Mouse (Mus musculus): Measurements from ENCODE around the gene Grin2d. TPM values are rescaled to one million over a fixed set of nuclear protein-coding genes. Genes with fewer than 3 reads are reported as not detected.
"Not testable (repeated sequence)": the region's sequence is repeated elsewhere in the genome, so short reads cannot be mapped to it uniquely, and the experiment has no call there.

The Grin2d gene
- polyA plus RNA-seq, 1 experiment from 2014 or later, result 0.15 TPM

- Histone ChIP-seq H3K27ac (replicated peaks in 1 of 2; ENCODE audit: control insufficient read depth in 1 of 2, insufficient read depth in 1 of 2, low read depth in 2 of 2, low read length in 2 of 2) (no peak overlapping the region), H3K27me3 (ENCODE audit: control insufficient read depth, insufficient read depth, low read length) (no peaks in the 10 kb centered on the region), H3K9me3 (ENCODE audit: control insufficient read depth, low read length) (no peaks in the 10 kb centered on the region), H3K4me3 (ENCODE audit: control insufficient read depth in 1 of 2, insufficient read depth in 1 of 2, low read depth in 1 of 2, low read length in 2 of 2) (no peak overlapping the region), H3K36me3 (ENCODE audit: control insufficient read depth, insufficient read depth, low read length) (peaks cover 25% of the 10 kb centered on the region), H3K4me2 (ENCODE audit: low read length) (no peak overlapping the region), H3K9ac (ENCODE audit: low read length) (no peak overlapping the region), H3K4me1 (ENCODE audit: control insufficient read depth in 2 of 2, insufficient read depth in 2 of 2, low read length in 2 of 2) (peaks cover 14 to 19% of the 10 kb centered on the region in 2 experiments)
- ATAC-seq (ENCODE audit: insufficient number of reproducible peaks, insufficient read depth, low FRiP score, low read depth), result no peak
- WGBS, result 83% methylated on average over 6 of the region's 6 CpGs
These were observed 35.9 kb upstream of the Grin2d start for GRCm38 (mm10) chr7:45914067-45914466.

GRCm38 (mm10) chr7:45909145-45909544 lies 31.0 kb upstream of the Grin2d start:
- Histone ChIP-seq H3K27ac (replicated peaks in 1 of 2; ENCODE audit: control insufficient read depth in 1 of 2, insufficient read depth in 1 of 2, low read depth in 2 of 2, low read length in 2 of 2) (no peak overlapping the region), H3K4me2 (ENCODE audit: low read length) (no peak overlapping the region), H3K9me3 (ENCODE audit: control insufficient read depth, low read length) (no peaks in the 10 kb centered on the region), H3K9ac (ENCODE audit: low read length) (no peak overlapping the region), H3K27me3 (ENCODE audit: control insufficient read depth, insufficient read depth, low read length) (no peaks in the 10 kb centered on the region), H3K4me1 (ENCODE audit: control insufficient read depth in 2 of 2, insufficient read depth in 2 of 2, low read length in 2 of 2) (no peaks in the 10 kb centered on the region), H3K4me3 (ENCODE audit: control insufficient read depth in 1 of 2, insufficient read depth in 1 of 2, low read depth in 1 of 2, low read length in 2 of 2) (no peak overlapping the region), H3K36me3 (ENCODE audit: control insufficient read depth, insufficient read depth, low read length) (peaks cover 40% of the 10 kb centered on the region)
- WGBS, result 90% methylated on average over 16 of the region's 16 CpGs
- ATAC-seq (ENCODE audit: insufficient number of reproducible peaks, insufficient read depth, low FRiP score, low read depth), result no peak

GRCm38 (mm10) chr7:45908384-45908783 lies 30.2 kb upstream of the Grin2d start:
- Histone ChIP-seq H3K4me1 (ENCODE audit: control insufficient read depth in 2 of 2, insufficient read depth in 2 of 2, low read length in 2 of 2) (no peaks in the 10 kb centered on the region), H3K4me2 (ENCODE audit: low read length) (no peak overlapping the region), H3K36me3 (ENCODE audit: control insufficient read depth, insufficient read depth, low read length) (peaks cover 34% of the 10 kb centered on the region), H3K27ac (replicated peaks in 1 of 2; ENCODE audit: control insufficient read depth in 1 of 2, insufficient read depth in 1 of 2, low read depth in 2 of 2, low read length in 2 of 2) (no peak overlapping the region), H3K9ac (ENCODE audit: low read length) (no peak overlapping the region), H3K9me3 (ENCODE audit: control insufficient read depth, low read length) (no peaks in the 10 kb centered on the region), H3K27me3 (ENCODE audit: control insufficient read depth, insufficient read depth, low read length) (no peaks in the 10 kb centered on the region), H3K4me3 (ENCODE audit: control insufficient read depth in 1 of 2, insufficient read depth in 1 of 2, low read depth in 1 of 2, low read length in 2 of 2) (no peak overlapping the region)
- ATAC-seq (ENCODE audit: insufficient number of reproducible peaks, insufficient read depth, low FRiP score, low read depth), result no peak

GRCm38 (mm10) chr7:45906622-45907021 lies 28.4 kb upstream of the Grin2d start:
- no peaks in the 10 kb centered on the region for H3K4me1 ChIP-seq (ENCODE audit: control insufficient read depth in 2 of 2, insufficient read depth in 2 of 2, low read length in 2 of 2)
- no peaks in the 10 kb centered on the region for H3K27me3 ChIP-seq (ENCODE audit: control insufficient read depth, insufficient read depth, low read length)
- no peaks in the 10 kb centered on the region for H3K9me3 ChIP-seq (ENCODE audit: control insufficient read depth, low read length)
- H3K4me2 ChIP-seq (ENCODE audit: low read length), result no peak overlapping the region
- 89% methylated on average over 9 of the region's 9 CpGs for WGBS
- no peak overlapping the region for H3K9ac ChIP-seq (ENCODE audit: low read length)
- ATAC-seq (ENCODE audit: insufficient number of reproducible peaks, insufficient read depth, low FRiP score, low read depth), result no peak
- no peak overlapping the region for H3K4me3 ChIP-seq (ENCODE audit: control insufficient read depth in 1 of 2, insufficient read depth in 1 of 2, low read depth in 1 of 2, low read length in 2 of 2)
- H3K36me3 ChIP-seq (ENCODE audit: control insufficient read depth, insufficient read depth, low read length), result peaks cover 31% of the 10 kb centered on the region
- no peak overlapping the region for H3K27ac ChIP-seq (replicated peaks in 1 of 2; ENCODE audit: control insufficient read depth in 1 of 2, insufficient read depth in 1 of 2, low read depth in 2 of 2, low read length in 2 of 2)

- peaks cover 2 to 4% of the 10 kb centered on the region in 2 experiments; a peak in 3 of 4 replicates for H3K4me1 ChIP-seq (ENCODE audit: control insufficient read depth in 2 of 2, insufficient read depth in 2 of 2, low read length in 2 of 2)
- H3K4me3 ChIP-seq (ENCODE audit: control insufficient read depth in 1 of 2, insufficient read depth in 1 of 2, low read depth in 1 of 2, low read length in 2 of 2), result no peak overlapping the region
These were observed 24.4 kb upstream of the Grin2d start for GRCm38 (mm10) chr7:45902481-45903002.

GRCm38 (mm10) chr7:45901562-45901961 lies 23.4 kb upstream of the Grin2d start:
- H3K9me3 ChIP-seq (ENCODE audit: control insufficient read depth, low read length), result no peaks in the 10 kb centered on the region
- no peak overlapping the region for H3K9ac ChIP-seq (ENCODE audit: low read length)
- H3K36me3 ChIP-seq (ENCODE audit: control insufficient read depth, insufficient read depth, low read length), result no peaks in the 10 kb centered on the region
- H3K4me2 ChIP-seq (ENCODE audit: low read length), result no peak overlapping the region
- no peak overlapping the region for H3K4me3 ChIP-seq (ENCODE audit: control insufficient read depth in 1 of 2, insufficient read depth in 1 of 2, low read depth in 1 of 2, low read length in 2 of 2)
- no peak overlapping the region for H3K27ac ChIP-seq (replicated peaks in 1 of 2; ENCODE audit: control insufficient read depth in 1 of 2, insufficient read depth in 1 of 2, low read depth in 2 of 2, low read length in 2 of 2)
- no peaks in the 10 kb centered on the region for H3K27me3 ChIP-seq (ENCODE audit: control insufficient read depth, insufficient read depth, low read length)
- ATAC-seq (ENCODE audit: insufficient number of reproducible peaks, insufficient read depth, low FRiP score, low read depth), result no peak
- H3K4me1 ChIP-seq (ENCODE audit: control insufficient read depth in 2 of 2, insufficient read depth in 2 of 2, low read length in 2 of 2), result peaks cover 2 to 4% of the 10 kb centered on the region in 2 experiments; a peak in 3 of 4 replicates
- WGBS, result 54% methylated on average over 5 of the region's 5 CpGs

More at GRCm38 (mm10) chr7:45902481-45903002, 24.4 kb upstream of the Grin2d start:
- no peaks in the 10 kb centered on the region for H3K27me3 ChIP-seq (ENCODE audit: control insufficient read depth, insufficient read depth, low read length)
- no peaks in the 10 kb centered on the region for H3K9me3 ChIP-seq (ENCODE audit: control insufficient read depth, low read length)
- H3K36me3 ChIP-seq (ENCODE audit: control insufficient read depth, insufficient read depth, low read length), result 0 out of 2 replicates have a peak, but pooled peaks cover 8% of the 10 kb centered on the region
- H3K27ac ChIP-seq (replicated peaks in 1 of 2; ENCODE audit: control insufficient read depth in 1 of 2, insufficient read depth in 1 of 2, low read depth in 2 of 2, low read length in 2 of 2), result no peak overlapping the region
- H3K9ac ChIP-seq (ENCODE audit: low read length), result no peak overlapping the region
- 72% methylated on average over 12 of the region's 12 CpGs for WGBS
- H3K4me2 ChIP-seq (ENCODE audit: low read length), result no peak overlapping the region
- no peak for ATAC-seq (ENCODE audit: insufficient number of reproducible peaks, insufficient read depth, low FRiP score, low read depth)

- not testable (repeated sequence) for H3K4me3 ChIP-seq (ENCODE audit: control insufficient read depth in 1 of 2, insufficient read depth in 1 of 2, low read depth in 1 of 2, low read length in 2 of 2); H3K27ac ChIP-seq (replicated peaks in 1 of 2; ENCODE audit: control insufficient read depth in 1 of 2, insufficient read depth in 1 of 2, low read depth in 2 of 2, low read length in 2 of 2); ATAC-seq (ENCODE audit: insufficient number of reproducible peaks, insufficient read depth, low FRiP score, low read depth); H3K9me3 ChIP-seq (ENCODE audit: control insufficient read depth, low read length); H3K36me3 ChIP-seq (ENCODE audit: control insufficient read depth, insufficient read depth, low read length); H3K4me1 ChIP-seq (ENCODE audit: control insufficient read depth in 2 of 2, insufficient read depth in 2 of 2, low read length in 2 of 2); H3K27me3 ChIP-seq (ENCODE audit: control insufficient read depth, insufficient read depth, low read length); H3K9ac ChIP-seq (ENCODE audit: low read length)
- peak overlapping the region; percentile 96 for H3K4me2 ChIP-seq (ENCODE audit: low read length)
- WGBS, result 67% methylated on average over 4 of the region's 4 CpGs
These were observed 19.9 kb upstream of the Grin2d start for GRCm38 (mm10) chr7:45898125-45898524.

- Histone ChIP-seq H3K4me2 (ENCODE audit: low read length) (peak overlapping the region; percentile 96), H3K27ac (replicated peaks in 1 of 2; ENCODE audit: control insufficient read depth in 1 of 2, insufficient read depth in 1 of 2, low read depth in 2 of 2, low read length in 2 of 2) (peak overlapping the region; percentile 44 to 79), H3K36me3 (ENCODE audit: control insufficient read depth, insufficient read depth, low read length) (no peaks in the 10 kb centered on the region), H3K9me3 (ENCODE audit: control insufficient read depth, low read length) (no peaks in the 10 kb centered on the region), H3K27me3 (ENCODE audit: control insufficient read depth, insufficient read depth, low read length) (no peaks in the 10 kb centered on the region), H3K4me3 (ENCODE audit: control insufficient read depth in 1 of 2, insufficient read depth in 1 of 2, low read depth in 1 of 2, low read length in 2 of 2) (peak overlapping the region; percentile 50 to 59), H3K9ac (ENCODE audit: low read length) (peak overlapping the region; percentile 81), H3K4me1 (ENCODE audit: control insufficient read depth in 2 of 2, insufficient read depth in 2 of 2, low read length in 2 of 2) (peaks cover 3 to 4% of the 10 kb centered on the region in 2 experiments; a peak in 3 of 4 replicates)
- under 1% methylated on average over 19 of the region's 19 CpGs for WGBS
- ATAC-seq (ENCODE audit: insufficient number of reproducible peaks, insufficient read depth, low FRiP score, low read depth), result peak; percentile 18
These were observed 19.1 kb upstream of the Grin2d start for GRCm38 (mm10) chr7:45897258-45897757.

All from heart, embryonic 14.5 days (tissue).